Mouse (Mus musculus) CD4-positive helper T cell, adult 2 months (primary cell): ENCODE data around the gene Gdf7.
A peak's percentile ranks its signal among the peaks of the same experiment; 100 is the strongest.

Source experiments
- DNase-seq: peaks from one replicate; pipeline ENCODE4 v3.0.0-alpha.2; 2012; ENCODE audit warnings: low read depth, missing footprints, low spot score

Gdf7 gene

GRCm38 (mm10) chr12:8301841-8302431, at the start of gene Gdf7:
Gene Gdf7, minus strand, starts transcription at chr12:8301954.
- DNase-seq: no peak

GRCm38 (mm10) chr12:8351025-8351903, 49.5 kb upstream of the Gdf7 start:
- DNase-seq: peak; percentile 82

DNA sequence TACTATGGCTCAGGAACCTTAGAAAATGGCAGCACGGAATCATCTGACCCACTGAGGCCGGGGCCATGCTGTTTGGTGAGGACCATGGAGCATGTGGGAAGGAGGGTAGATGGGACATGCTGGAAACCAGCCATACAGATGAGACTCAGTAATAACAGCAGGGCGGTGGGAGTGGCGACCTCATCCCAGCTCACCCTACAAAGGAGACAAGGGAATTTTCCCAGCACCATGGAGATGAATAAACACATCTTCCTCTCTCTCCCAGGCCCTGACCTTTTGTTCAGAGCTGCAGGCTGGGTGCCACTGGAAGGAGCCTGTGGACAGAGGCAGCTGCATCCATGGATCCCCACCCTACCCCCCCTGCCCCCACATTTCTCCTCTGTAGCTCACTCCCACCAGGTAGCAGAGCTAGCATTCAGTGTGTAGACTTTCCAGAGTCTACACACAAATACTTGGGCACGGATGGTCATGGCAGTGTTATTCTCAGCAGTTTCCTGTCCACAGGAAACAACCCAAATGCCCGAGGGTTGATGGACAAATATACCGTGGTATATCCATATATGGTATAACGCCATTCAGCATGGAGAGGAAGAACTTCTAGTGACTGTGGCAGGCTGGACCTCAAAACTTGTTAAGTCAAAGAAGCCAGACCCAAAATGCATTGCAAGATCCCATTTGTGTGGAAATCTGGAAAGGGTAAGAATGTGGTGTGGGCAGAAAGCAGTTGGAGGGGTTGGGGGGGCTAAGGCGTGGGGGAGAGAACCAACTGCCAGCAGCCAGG, 47.2 kb upstream of the Gdf7 start:
- DNase-seq: no peak

DNA sequence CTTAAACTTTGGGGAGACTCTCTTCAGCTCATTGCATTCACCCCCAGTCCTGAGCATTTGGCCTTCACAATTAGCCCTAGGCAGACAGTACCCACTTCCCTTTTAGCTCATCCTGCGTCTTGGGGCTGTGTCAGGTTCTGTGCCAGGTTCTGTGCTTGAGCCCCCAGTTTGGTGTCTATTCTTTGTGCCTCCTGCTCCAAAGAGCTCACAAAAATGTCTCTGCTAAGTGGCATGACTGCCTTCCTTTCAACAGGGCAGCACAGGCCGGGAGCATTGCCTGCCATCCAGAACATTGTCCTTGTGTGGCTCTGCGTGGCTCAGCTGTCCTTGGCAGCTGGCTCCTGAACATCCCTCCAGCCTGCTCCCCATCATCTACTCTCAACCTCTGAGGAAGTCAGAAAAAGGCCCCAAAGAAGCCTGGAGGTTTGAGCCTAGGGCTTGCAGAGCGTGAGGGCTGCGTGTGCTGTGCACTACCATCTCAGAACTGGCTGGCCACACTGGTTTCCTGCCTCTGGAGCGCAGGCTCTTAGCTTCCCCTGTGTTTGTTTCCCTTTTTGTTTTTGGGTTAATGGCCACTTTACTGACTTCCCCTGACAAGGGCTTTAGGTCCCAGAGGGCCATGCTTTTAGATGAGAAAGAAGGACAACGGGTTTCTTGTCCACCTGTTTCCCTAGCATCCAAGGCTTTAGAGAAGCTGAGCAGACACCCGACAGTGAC, 46.1 kb upstream of the Gdf7 start:
- peak; percentile 13 for DNase-seq

- DNase-seq: no peak
Measured at GRCm38 (mm10) chr12:8345539-8345938, 43.8 kb upstream of the Gdf7 start.

DNA sequence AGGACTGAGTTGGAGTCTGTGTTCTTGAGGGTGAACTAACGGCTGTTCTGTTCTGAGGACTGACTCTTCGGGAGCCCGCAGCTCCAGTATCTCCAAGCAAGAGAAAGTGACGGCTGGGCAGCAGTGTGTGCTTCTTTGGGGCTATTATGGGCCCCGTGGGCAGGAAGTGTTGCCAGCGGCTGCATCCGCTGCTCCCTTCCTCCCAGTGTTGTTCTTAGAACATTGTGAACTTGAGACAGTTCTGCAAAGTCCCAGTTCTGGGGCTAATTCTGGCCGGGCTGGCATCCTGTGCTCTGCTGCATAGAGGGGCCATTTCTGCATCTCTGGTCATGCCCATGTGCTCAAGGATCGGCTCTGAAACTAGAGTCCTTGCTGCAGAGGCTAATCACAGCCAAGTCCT, 43.1 kb upstream of the Gdf7 start:
- DNase-seq: peak; percentile 36

GRCm38 (mm10) chr12:8343381-8343780, 41.6 kb upstream of the Gdf7 start:
- no peak for DNase-seq

GRCm38 (mm10) chr12:8341008-8341407, 39.3 kb upstream of the Gdf7 start:
- no peak for DNase-seq

DNA sequence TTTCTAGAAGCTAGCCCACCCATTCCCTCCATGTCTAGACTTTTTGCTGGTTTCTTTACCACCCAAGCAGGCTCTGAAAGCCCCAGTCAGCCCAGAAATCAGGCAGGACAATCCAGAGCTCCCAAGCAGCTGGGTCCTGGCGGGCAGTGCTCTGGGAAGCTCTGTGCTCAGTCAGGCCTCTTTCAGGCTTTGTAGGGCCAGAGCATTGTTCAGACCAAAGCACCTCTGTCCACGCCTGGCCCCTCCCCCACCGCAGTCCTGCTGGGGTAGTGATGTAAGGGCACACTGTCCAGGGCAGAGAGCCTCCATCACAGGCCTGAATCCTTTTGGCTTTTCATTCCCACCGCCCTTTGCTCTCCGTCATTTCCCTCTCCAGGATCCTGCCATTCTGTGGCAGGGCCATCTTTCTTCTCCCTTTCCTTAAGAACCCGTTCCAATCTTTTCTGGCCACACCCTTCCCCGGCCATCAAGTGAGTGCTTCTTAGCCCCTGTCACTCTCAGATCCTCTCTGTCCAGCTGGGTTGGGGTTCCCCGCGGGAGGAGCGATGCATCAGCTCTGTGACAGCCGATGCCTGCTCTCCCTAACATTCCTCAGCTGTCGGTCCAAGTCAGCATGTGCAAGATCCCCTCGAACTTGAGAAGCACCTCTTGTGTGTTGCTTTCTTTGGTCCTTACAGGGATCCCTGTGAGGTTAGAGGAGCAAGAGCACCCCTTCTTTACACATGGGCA, 38.0 kb upstream of the Gdf7 start:
- no peak for DNase-seq

- DNase-seq: no peak
Measured at GRCm38 (mm10) chr12:8338918-8339317, 37.2 kb upstream of the Gdf7 start.

DNA sequence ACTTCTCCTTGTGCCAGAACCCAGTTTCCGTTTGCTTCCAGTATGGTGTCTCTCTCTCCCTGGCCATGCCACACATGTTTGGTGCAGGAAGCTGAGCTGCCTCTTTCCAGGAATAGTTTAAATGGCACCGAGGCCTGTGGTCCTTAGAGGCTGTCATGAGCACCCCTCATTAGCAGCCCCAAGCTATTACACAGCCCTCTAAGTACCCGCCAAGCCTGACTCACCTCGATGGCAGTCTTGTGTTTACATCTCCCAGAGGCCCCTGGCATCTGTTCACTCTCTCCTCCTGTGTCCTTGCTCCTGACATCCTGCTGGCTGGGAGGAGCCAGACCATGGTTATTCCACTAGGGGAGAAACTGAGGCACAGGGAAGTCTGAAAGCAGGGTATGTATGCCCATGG, 36.7 kb upstream of the Gdf7 start:
- DNase-seq: no peak

DNA sequence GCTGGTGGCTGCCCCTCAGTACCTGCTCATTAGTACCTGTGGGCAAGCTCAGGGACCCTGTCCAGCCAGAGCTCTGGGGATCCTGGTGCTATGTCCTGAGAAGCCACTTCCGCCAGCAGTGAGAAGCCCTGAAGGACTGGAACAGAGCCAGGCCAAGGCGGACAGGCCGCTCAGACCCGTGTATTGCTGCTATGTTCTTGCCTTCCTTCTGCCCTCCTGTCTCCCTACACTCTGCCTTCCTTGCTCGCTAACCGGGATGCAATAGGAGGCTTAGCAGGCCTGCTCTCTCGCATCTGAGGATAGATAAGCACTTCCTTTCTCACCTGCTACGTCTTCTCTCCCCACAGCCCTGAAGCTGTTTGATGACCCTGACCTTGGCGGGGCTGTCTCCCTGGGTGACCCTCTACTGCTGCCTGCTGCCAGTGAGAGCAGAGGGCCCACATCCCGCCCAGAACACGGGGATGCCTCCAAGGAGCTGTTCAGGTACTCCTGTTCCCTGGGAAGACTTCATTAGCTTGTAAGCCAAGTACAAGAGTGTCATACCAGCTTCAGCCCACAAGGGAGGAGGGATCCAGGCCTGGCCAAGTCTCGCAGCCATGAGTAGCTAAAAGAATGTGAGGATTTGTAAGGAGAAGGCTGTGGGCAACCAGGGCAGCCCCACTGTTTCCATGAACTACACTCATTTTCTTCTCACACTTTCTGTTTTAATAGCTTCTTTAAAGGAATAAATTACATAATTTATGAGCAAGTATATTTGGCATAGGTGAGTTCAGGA, 35.7 kb upstream of the Gdf7 start:
- no peak for DNase-seq

GRCm38 (mm10) chr12:8336601-8337285, 35.0 kb upstream of the Gdf7 start:
- DNase-seq: no peak

- DNase-seq: no peak
Measured at GRCm38 (mm10) chr12:8335503-8335902, 33.7 kb upstream of the Gdf7 start.

GRCm38 (mm10) chr12:8334261-8334660, 32.5 kb upstream of the Gdf7 start:
- no peak for DNase-seq

DNA sequence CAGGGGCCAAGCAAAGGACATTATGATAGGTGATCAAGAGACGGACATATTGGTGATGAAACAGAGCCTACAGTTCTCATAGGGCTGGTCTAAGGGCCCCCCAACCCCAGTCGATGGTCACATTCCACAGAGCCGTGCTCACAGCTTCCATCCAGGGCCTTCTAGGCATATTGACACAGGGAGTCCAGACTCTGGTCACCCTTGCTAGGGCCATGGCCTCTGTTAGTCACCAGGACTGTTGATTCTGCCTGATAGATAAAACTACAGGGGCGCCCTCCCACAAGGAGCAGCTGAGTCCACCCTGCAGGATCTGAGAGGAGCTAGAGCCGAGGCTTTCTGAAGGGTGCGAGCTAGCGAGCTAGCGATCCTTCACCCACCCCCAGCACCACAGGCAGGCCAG, 31.9 kb upstream of the Gdf7 start:
- no peak for DNase-seq

- DNase-seq: no peak
Measured at GRCm38 (mm10) chr12:8332174-8332542, 30.4 kb upstream of the Gdf7 start.

DNA sequence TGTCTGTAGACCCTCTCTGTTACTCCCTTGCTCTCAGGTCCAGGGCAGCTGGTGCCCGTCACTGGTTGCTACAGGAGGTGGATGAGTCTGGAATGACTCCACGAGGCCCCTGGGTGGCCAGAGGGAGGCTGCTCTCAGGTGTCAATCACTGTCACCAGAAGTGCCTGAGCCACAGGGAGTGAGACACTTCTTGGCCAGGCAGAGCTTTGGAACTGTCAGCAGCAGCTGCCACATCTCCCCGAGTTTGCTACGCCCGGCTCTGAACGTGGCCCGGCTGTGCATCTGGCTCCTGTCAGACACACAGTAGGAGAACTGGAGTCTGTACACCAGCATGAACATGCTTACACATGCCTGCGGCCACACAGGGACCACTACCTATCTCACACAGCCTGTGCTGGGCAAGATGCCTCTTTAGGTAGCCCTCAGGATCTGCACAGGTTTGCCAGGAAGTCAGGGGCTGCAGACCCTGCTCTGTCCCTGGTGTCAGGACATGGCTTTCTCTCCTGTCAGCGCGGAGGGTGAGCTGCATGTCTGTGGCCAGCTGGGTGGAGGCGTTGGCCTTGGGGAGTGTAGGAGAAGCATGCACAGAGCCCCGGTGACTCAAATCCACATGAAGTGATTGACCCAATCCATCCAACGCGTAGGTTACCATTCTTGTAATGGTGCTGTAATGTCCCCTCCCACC, 29.9 kb upstream of the Gdf7 start:
- DNase-seq: no peak

DNA sequence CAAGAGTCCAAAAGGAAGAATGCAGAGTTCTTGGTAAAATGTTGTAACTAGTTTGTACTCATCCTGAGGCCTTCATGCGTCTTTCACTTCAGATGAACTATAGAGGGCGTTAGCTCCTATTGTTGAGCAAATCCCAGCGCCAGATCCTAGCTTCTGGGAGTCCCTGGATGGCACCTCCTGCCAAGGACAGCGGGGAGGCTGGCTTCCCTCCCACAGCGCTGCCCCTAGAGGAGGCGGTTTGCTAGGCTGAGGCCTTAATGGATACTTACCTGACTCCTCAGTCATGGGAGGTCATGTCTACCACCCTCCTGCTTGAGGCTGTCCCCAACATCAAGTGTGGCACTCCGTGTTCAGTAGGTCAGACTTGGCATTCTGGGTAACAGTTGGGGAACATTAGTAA, 27.5 kb upstream of the Gdf7 start:
- no peak for DNase-seq
